Mouse (Mus musculus): Measurements from ENCODE around the gene Hdac11. TPM values are rescaled to one million over a fixed set of nuclear protein-coding genes. Genes with fewer than 3 reads are reported as not detected.
A peak's percentile ranks its signal among the peaks of the same experiment; 100 is the strongest.

Hdac11 gene
- polyA plus RNA-seq, 1 experiment from 2014 or later: 11.0 TPM

GRCm38 (mm10) chr6:91181320-91181719, 24.9 kb downstream of the Hdac11 start:
- no peak for ATAC-seq (replicated peaks; ENCODE audit: insufficient number of reproducible peaks, low FRiP score, low TSS enrichment, low read depth)
- DNase-seq (ENCODE audit: low spot score): no peak
- WGBS: 64% methylated on average over 2 of the region's 2 CpGs
- no peak overlapping the region for H3K4me3 ChIP-seq (ENCODE audit: low read depth, low read length)
- no peaks in the 10 kb centered on the region for H3K9me3 ChIP-seq (replicated peaks; ENCODE audit: control insufficient read depth, low read length)
- H3K9ac ChIP-seq (replicated peaks; ENCODE audit: low read length): no peak overlapping the region
- H3K4me2 ChIP-seq (ENCODE audit: low read depth, low read length): no peak overlapping the region
- no peaks in the 10 kb centered on the region for H3K27me3 ChIP-seq (ENCODE audit: control insufficient read depth, insufficient read depth, low read length)
- no peaks in the 10 kb centered on the region for H3K36me3 ChIP-seq (replicated peaks; ENCODE audit: control insufficient read depth, insufficient read depth, low read depth, low read length)
- peaks cover 4% of the 10 kb centered on the region for H3K4me1 ChIP-seq (ENCODE audit: control insufficient read depth, insufficient read depth, low read length)
- peak overlapping the region; percentile 80 for H3K27ac ChIP-seq (replicated peaks; ENCODE audit: low read depth, low read length)

- no peak overlapping the region for H3K27ac ChIP-seq (replicated peaks; ENCODE audit: low read depth, low read length)
Observed at GRCm38 (mm10) chr6:91182075-91182490, 25.6 kb downstream of the Hdac11 start.

GRCm38 (mm10) chr6:91183041-91183440, 26.6 kb downstream of the Hdac11 start:
- Histone ChIP-seq H3K9me3 (replicated peaks; ENCODE audit: control insufficient read depth, low read length) (no peaks in the 10 kb centered on the region), H3K9ac (replicated peaks; ENCODE audit: low read length) (no peak overlapping the region), H3K27me3 (ENCODE audit: control insufficient read depth, insufficient read depth, low read length) (no peaks in the 10 kb centered on the region), H3K36me3 (replicated peaks; ENCODE audit: control insufficient read depth, insufficient read depth, low read depth, low read length) (no peaks in the 10 kb centered on the region), H3K4me2 (ENCODE audit: low read depth, low read length) (no peak overlapping the region), H3K27ac (replicated peaks; ENCODE audit: low read depth, low read length) (no peak overlapping the region), H3K4me3 (ENCODE audit: low read depth, low read length) (no peak overlapping the region), H3K4me1 (ENCODE audit: control insufficient read depth, insufficient read depth, low read length) (peaks cover 4% of the 10 kb centered on the region)
- ATAC-seq (replicated peaks; ENCODE audit: insufficient number of reproducible peaks, low FRiP score, low TSS enrichment, low read depth) (no peak), DNase-seq (ENCODE audit: low spot score) (no peak)
- 33% methylated on average over 1 of the region's 1 CpGs for WGBS

More at GRCm38 (mm10) chr6:91182075-91182490, 25.6 kb downstream of the Hdac11 start:
- WGBS: 86% methylated on average over 4 of the region's 4 CpGs
- ATAC-seq (replicated peaks; ENCODE audit: insufficient number of reproducible peaks, low FRiP score, low TSS enrichment, low read depth): no peak
- Histone ChIP-seq H3K9me3 (replicated peaks; ENCODE audit: control insufficient read depth, low read length) (no peaks in the 10 kb centered on the region), H3K36me3 (replicated peaks; ENCODE audit: control insufficient read depth, insufficient read depth, low read depth, low read length) (no peaks in the 10 kb centered on the region), H3K4me1 (ENCODE audit: control insufficient read depth, insufficient read depth, low read length) (peaks cover 4% of the 10 kb centered on the region), H3K27me3 (ENCODE audit: control insufficient read depth, insufficient read depth, low read length) (no peaks in the 10 kb centered on the region), H3K9ac (replicated peaks; ENCODE audit: low read length) (no peak overlapping the region), H3K4me2 (ENCODE audit: low read depth, low read length) (no peak overlapping the region), H3K4me3 (ENCODE audit: low read depth, low read length) (no peak overlapping the region)
- DNase-seq (ENCODE audit: low spot score): no peak

- Histone ChIP-seq H3K36me3 (replicated peaks; ENCODE audit: control insufficient read depth, insufficient read depth, low read depth, low read length) (no peaks in the 10 kb centered on the region), H3K4me2 (ENCODE audit: low read depth, low read length) (no peak overlapping the region), H3K27me3 (ENCODE audit: control insufficient read depth, insufficient read depth, low read length) (no peaks in the 10 kb centered on the region), H3K4me3 (ENCODE audit: low read depth, low read length) (no peak overlapping the region), H3K9ac (replicated peaks; ENCODE audit: low read length) (no peak overlapping the region), H3K4me1 (ENCODE audit: control insufficient read depth, insufficient read depth, low read length) (peaks cover 4% of the 10 kb centered on the region), H3K27ac (replicated peaks; ENCODE audit: low read depth, low read length) (no peak overlapping the region), H3K9me3 (replicated peaks; ENCODE audit: control insufficient read depth, low read length) (no peaks in the 10 kb centered on the region)
- ATAC-seq (replicated peaks; ENCODE audit: insufficient number of reproducible peaks, low FRiP score, low TSS enrichment, low read depth) (no peak), DNase-seq (ENCODE audit: low spot score) (no peak)
- WGBS: 53% methylated on average over 2 of the region's 2 CpGs
Observed at GRCm38 (mm10) chr6:91183980-91184379, 27.5 kb downstream of the Hdac11 start.

- WGBS: 73% methylated on average over 3 of the region's 3 CpGs
- H3K36me3 ChIP-seq (replicated peaks; ENCODE audit: control insufficient read depth, insufficient read depth, low read depth, low read length): no peaks in the 10 kb centered on the region
- no peak overlapping the region for H3K9ac ChIP-seq (replicated peaks; ENCODE audit: low read length)
- ATAC-seq (replicated peaks; ENCODE audit: insufficient number of reproducible peaks, low FRiP score, low TSS enrichment, low read depth): no peak
- no peak for DNase-seq (ENCODE audit: low spot score)
- H3K4me3 ChIP-seq (ENCODE audit: low read depth, low read length): no peak overlapping the region
- H3K27ac ChIP-seq (replicated peaks; ENCODE audit: low read depth, low read length): no peak overlapping the region
- H3K4me1 ChIP-seq (ENCODE audit: control insufficient read depth, insufficient read depth, low read length): peaks cover 4% of the 10 kb centered on the region
- H3K4me2 ChIP-seq (ENCODE audit: low read depth, low read length): no peak overlapping the region
- no peaks in the 10 kb centered on the region for H3K27me3 ChIP-seq (ENCODE audit: control insufficient read depth, insufficient read depth, low read length)
- no peaks in the 10 kb centered on the region for H3K9me3 ChIP-seq (replicated peaks; ENCODE audit: control insufficient read depth, low read length)
Observed at GRCm38 (mm10) chr6:91184776-91185175, 28.3 kb downstream of the Hdac11 start.

- H3K4me1 ChIP-seq (ENCODE audit: control insufficient read depth, insufficient read depth, low read length): peaks cover 1% of the 10 kb centered on the region
- H3K36me3 ChIP-seq (replicated peaks; ENCODE audit: control insufficient read depth, insufficient read depth, low read depth, low read length): no peaks in the 10 kb centered on the region
- no peak overlapping the region for H3K27ac ChIP-seq (replicated peaks; ENCODE audit: low read depth, low read length)
- no peaks in the 10 kb centered on the region for H3K27me3 ChIP-seq (ENCODE audit: control insufficient read depth, insufficient read depth, low read length)
- ATAC-seq (replicated peaks; ENCODE audit: insufficient number of reproducible peaks, low FRiP score, low TSS enrichment, low read depth) (no peak), DNase-seq (ENCODE audit: low spot score) (no peak)
- H3K9me3 ChIP-seq (replicated peaks; ENCODE audit: control insufficient read depth, low read length): no peaks in the 10 kb centered on the region
- WGBS: 77% methylated on average over 5 of the region's 5 CpGs
- no peak overlapping the region for H3K4me3 ChIP-seq (ENCODE audit: low read depth, low read length)
- no peak overlapping the region for H3K9ac ChIP-seq (replicated peaks; ENCODE audit: low read length)
- H3K4me2 ChIP-seq (ENCODE audit: low read depth, low read length): no peak overlapping the region
Observed at GRCm38 (mm10) chr6:91185502-91185901, 29.0 kb downstream of the Hdac11 start.

- H3K4me2 ChIP-seq (ENCODE audit: low read depth, low read length): no peak overlapping the region
- H3K27ac ChIP-seq (replicated peaks; ENCODE audit: low read depth, low read length): no peak overlapping the region
- H3K4me1 ChIP-seq (ENCODE audit: control insufficient read depth, insufficient read depth, low read length): no peaks in the 10 kb centered on the region
- no peak overlapping the region for H3K4me3 ChIP-seq (ENCODE audit: low read depth, low read length)
- peak; percentile 32 for DNase-seq (ENCODE audit: low spot score)
- no peaks in the 10 kb centered on the region for H3K36me3 ChIP-seq (replicated peaks; ENCODE audit: control insufficient read depth, insufficient read depth, low read depth, low read length)
- H3K27me3 ChIP-seq (ENCODE audit: control insufficient read depth, insufficient read depth, low read length): no peaks in the 10 kb centered on the region
- 53% methylated on average over 4 of the region's 4 CpGs for WGBS
- H3K9me3 ChIP-seq (replicated peaks; ENCODE audit: control insufficient read depth, low read length): no peaks in the 10 kb centered on the region
- 0 out of 2 replicates have a peak, but pooled peaks have one; percentile 53 for ATAC-seq (replicated peaks; ENCODE audit: insufficient number of reproducible peaks, low FRiP score, low TSS enrichment, low read depth)
- no peak overlapping the region for H3K9ac ChIP-seq (replicated peaks; ENCODE audit: low read length)
Observed at GRCm38 (mm10) chr6:91186161-91186931, 29.9 kb downstream of the Hdac11 start.

- ATAC-seq (replicated peaks; ENCODE audit: insufficient number of reproducible peaks, low FRiP score, low TSS enrichment, low read depth) (no peak), DNase-seq (ENCODE audit: low spot score) (no peak)
- Histone ChIP-seq H3K27me3 (ENCODE audit: control insufficient read depth, insufficient read depth, low read length) (no peaks in the 10 kb centered on the region), H3K9ac (replicated peaks; ENCODE audit: low read length) (no peak overlapping the region), H3K9me3 (replicated peaks; ENCODE audit: control insufficient read depth, low read length) (no peaks in the 10 kb centered on the region), H3K4me1 (ENCODE audit: control insufficient read depth, insufficient read depth, low read length) (no peaks in the 10 kb centered on the region), H3K36me3 (replicated peaks; ENCODE audit: control insufficient read depth, insufficient read depth, low read depth, low read length) (no peaks in the 10 kb centered on the region), H3K4me2 (ENCODE audit: low read depth, low read length) (no peak overlapping the region), H3K4me3 (ENCODE audit: low read depth, low read length) (no peak overlapping the region), H3K27ac (replicated peaks; ENCODE audit: low read depth, low read length) (no peak overlapping the region)
- WGBS: 88% methylated on average over 6 of the region's 6 CpGs
Observed at GRCm38 (mm10) chr6:91186934-91187333, 30.5 kb downstream of the Hdac11 start.

All from embryonic facial prominence, embryonic 11.5 days (tissue).